Mouse (Mus musculus): ENCODE measurements around the gene Arid1a.

Arid1a gene

GRCm38 (mm10) chr4:133730122-133730521 is 26.4 kb downstream of the Arid1a start:
- no peak for DNase-seq (ENCODE audit: low spot score in 2 of 2)

- peak; percentile 72 to 94 for DNase-seq (ENCODE audit: low spot score in 2 of 2)
These were observed 27.0 kb downstream of the Arid1a start for GRCm38 (mm10) chr4:133729541-133730093.

DNA sequence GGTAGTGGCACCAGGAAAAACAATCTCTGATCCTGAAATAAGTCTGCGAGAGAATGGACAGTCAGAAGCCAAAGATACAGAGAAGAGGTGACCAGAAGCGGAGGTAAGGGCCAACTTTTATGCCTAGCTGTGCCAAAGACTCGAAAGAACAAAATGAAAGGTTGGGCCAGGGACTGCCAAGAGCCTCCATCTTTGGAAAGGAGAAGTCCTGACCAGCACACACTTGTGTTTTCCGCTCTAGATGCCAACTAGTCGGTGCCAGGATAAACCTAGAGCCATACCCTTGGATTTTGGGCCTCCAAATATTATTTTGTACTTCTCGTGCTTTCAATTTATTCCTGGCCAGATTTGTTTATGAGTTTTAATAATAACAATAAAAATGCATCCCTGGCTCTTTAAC is 27.6 kb downstream of the Arid1a start:
- no peak for DNase-seq (ENCODE audit: low spot score in 2 of 2)

GRCm38 (mm10) chr4:133728256-133728655 is 28.3 kb downstream of the Arid1a start:
- no peak for DNase-seq (ENCODE audit: low spot score in 2 of 2)

DNA sequence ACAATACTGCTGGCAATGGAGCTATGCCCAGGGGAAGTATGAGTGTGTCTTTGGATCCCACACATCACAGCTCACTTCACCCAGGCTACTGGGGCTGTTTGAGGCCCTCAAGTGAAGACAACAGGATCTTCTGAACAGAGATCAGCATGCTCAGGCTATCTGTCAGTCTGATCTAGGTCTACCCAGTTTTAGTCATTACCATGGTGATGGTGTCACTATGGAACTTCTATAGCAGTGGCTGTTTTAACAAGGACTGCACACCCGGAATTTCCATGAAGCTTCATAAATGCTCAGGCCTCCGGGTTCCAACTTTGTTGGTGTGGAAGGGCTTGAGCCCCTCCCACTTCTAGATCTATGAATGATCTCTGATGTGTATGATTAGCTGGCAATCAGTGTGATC is 30.9 kb downstream of the Arid1a start:
- no peak for DNase-seq (ENCODE audit: low spot score in 2 of 2)

- DNase-seq (ENCODE audit: low spot score in 2 of 2) = no peak
These were observed 36.8 kb downstream of the Arid1a start for GRCm38 (mm10) chr4:133719791-133720190.

- DNase-seq (ENCODE audit: low spot score in 2 of 2) = no peak
These were observed 43.8 kb downstream of the Arid1a start for GRCm38 (mm10) chr4:133712755-133713154.

DNA sequence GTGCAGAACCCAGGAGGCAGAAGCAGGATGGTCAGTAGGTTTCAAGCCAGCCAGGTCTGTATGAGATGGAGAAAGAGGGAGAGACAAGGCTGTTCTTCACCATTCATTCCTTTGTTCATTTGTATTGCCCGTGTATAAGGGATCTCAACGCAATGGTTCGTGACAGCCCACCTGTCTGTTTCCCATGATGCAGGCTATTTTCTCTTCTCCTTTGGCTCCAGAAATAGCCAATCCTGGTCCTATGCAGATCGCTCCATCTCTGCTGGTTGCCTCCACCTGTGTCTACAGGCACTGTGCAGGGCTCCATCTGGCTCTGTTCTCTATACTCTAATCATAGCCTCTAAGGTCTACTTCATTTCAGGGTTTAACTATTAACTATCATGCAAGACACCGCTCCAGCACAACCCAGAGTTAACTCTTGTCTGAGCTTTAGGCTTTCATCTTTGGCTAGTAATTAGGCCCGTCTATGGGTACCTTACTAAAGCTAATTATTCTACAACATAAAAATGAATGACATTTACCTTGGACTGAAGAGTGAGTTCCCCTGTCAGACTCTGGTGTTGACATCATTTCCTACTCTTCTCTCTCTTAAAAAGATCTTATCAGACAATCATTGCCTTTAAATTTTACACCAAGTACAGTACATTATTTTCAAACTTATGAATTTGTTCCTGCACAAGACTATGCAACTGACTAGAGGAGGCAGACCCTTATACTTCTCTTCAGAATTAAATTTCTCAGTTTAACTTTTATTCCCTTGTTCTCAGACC is 45.1 kb downstream of the Arid1a start:
- no peak for DNase-seq (ENCODE audit: low spot score in 2 of 2)

DNA sequence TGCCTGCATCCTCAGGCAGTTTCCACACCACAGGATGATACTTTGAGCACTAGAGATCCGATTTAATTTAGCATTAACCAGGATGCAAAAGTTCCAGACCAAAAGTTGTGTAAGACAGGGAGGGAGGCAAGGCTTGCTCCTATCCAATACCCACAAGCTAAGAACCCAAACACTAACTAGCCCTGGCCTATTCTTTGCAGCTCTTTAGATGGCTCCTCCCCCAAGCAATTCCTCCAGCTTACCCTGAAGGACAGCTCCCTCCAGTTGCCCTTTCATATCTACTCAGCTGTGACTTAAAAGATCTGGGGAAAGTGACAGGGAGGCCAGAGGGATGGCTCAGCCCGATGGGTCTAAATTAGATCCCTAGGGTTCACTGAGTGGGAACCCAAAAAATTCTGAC is 47.2 kb downstream of the Arid1a start:
- no peak for DNase-seq (ENCODE audit: low spot score in 2 of 2)

GRCm38 (mm10) chr4:133707464-133707863 is 49.1 kb downstream of the Arid1a start:
- DNase-seq (ENCODE audit: low spot score in 2 of 2) = no peak

GRCm38 (mm10) chr4:133706956-133707355 is 49.6 kb downstream of the Arid1a start:
- DNase-seq (ENCODE audit: low spot score in 2 of 2) = no peak

DNA sequence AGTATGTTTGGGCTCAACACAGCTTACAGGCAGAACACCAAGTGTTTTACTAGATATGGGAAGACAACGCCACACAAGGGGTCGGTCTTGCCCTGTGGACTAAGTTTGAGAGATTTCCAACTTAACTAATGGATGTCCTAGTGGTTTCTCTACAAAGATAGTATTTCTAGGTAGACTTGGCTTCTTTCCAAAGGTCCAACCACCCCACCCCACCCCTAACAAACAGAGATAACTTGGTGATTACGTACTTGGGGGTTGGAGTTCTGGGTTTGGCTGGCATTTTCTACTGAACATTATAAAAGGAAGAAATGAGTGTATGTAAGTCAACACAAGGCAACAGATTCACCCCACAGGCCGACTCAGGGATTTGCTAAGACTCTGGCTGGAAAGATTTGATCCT is 51.5 kb downstream of the Arid1a start:
- DNase-seq (ENCODE audit: low spot score in 2 of 2) = no peak

DNA sequence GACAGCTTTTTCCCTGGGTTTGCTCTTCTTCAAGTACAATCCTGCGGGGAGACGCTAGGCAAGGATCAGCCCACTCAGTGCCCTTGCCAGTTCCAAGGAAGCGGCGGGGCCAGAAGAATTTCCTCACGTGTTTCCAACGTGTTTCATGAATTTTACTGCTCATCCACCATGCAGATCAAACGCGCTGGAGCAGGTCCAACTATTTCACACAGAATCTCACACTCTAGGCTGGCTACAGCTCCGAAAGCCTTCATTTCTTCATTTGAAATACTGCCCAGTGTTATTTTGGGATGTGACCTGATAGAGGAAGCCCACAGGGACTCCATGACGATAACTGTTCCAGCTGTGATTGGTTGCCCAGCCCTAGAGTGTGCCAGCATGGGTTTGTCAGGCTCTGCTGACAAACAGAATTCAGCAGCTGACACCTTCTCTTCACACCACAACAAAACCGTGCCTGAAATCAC is 55.6 kb downstream of the Arid1a start:
- no peak for DNase-seq (ENCODE audit: low spot score in 2 of 2)

- DNase-seq (ENCODE audit: low spot score in 2 of 2) = no peak
These were observed 61.2 kb downstream of the Arid1a start for GRCm38 (mm10) chr4:133695363-133695762.

GRCm38 (mm10) chr4:133690252-133690651 is 66.3 kb downstream of the Arid1a start:
- no peak for DNase-seq (ENCODE audit: low spot score in 2 of 2)

GRCm38 (mm10) chr4:133688417-133689067 is 68.0 kb downstream of the Arid1a start:
- no peak for DNase-seq (ENCODE audit: low spot score in 2 of 2)

GRCm38 (mm10) chr4:133687126-133687525 is 69.4 kb downstream of the Arid1a start:
- DNase-seq (ENCODE audit: low spot score in 2 of 2) = no peak

GRCm38 (mm10) chr4:133686512-133686911 is 70.1 kb downstream of the Arid1a start:
- no peak for DNase-seq (ENCODE audit: low spot score in 2 of 2)

DNA sequence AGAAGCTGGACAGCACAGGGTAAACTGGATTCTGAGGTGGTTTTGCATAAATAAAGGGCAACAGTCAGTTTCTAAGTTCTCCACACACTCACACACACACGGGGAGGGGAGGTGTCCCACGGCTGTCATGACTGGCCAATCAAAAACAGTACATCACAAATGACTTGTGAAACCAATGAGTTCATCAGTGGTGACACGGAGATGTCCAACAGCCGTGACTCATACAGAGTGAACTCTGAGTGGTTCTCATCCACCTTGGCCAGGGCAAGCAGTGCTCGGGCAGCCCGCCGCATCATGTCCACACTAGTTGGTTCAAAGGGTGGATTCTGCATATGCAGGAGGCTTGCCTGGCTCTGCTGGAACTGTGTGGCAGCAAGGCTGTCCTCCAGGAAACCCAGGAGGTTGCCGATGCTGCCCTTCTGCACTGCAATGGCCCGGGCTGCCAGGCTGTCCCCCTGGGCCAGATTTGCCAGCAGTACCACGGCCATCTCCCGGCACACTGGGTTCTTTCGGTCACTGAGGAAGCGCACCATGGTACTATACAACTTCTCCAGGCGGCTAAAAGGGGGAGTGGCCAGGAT is 76.3 kb downstream of the Arid1a start:
- DNase-seq (ENCODE audit: low spot score in 2 of 2) = no peak

DNA sequence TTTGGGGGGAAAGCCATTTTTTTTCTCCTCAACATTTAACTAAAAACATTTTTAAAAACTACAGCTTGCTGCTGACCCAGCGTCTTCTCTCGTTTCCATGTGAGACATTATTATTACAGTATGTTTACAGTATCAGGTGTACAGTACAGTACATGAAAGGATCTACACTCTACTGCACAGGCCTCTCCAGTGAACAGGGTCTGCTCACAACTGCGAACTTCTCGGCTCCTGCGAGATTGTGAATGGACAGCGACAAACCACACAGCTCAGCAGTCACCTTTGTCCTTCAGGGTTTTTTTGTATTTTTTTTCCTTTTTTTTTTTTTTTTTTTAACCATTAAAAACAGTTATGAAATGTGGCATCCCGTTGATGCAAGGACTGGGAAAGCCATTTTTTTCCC is 76.9 kb downstream of the Arid1a start:
- no peak for DNase-seq (ENCODE audit: low spot score in 2 of 2)

DNA sequence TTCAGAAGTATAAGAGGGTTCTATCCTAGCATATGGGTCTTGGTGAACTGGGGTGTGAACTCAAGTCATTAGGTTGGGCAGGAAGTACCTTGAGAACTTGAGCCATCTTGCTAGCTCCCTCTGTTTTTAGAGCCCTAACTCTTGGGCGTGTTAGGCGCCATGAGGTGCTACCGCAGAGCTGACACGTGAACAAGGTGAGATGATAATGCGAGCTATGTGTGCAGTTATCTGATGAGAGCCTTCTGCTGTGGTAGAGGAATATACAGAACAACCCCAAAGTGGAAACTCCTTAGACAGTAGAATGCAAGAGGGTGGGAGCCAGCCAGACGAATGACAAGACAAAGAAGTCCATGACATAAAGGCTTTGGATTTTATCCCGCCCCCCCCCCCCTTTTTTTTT is 79.3 kb downstream of the Arid1a start:
- no peak for DNase-seq (ENCODE audit: low spot score in 2 of 2)

DNA sequence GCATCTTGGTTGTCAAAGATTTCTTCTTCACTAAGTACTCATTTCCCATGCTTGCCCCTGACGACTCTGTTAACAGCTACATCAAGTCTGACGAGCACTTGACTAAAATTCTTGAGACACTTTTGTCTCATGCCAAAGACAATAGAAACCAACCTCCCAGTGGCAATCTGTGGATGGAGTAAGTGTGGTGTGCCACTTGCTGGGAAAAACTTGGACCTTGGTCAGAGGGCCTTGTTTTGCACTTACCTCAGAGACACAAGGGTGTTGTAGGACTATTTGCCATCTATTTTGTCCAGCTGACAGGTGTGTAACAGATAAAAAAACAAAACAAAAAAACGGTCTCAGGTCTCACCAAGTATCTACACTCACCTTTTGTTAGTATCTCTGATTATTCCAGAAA is 80.4 kb downstream of the Arid1a start:
- DNase-seq (ENCODE audit: low spot score in 2 of 2) = no peak

DNA sequence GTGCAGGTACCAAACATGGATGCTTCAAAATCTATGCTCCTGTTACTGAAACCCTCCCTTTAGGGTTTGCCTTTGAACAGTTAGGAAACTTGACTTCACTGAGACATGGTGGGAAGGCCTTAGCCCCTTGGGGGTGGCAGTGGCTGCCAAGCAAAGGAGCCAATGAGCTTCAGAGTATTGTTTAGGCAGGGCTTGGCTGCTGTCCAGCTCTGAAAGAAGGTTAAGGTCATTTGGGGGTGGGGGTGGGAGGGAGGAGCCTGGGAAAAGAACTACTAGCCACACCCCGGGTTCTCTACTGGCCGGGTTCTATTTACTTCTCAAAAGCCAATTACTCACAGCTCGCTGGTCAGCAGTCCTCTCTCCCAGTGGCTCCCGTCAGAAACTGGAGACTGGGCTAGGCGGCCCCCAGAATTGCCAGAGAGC is 81.0 kb downstream of the Arid1a start:
- peak in 1 of 2 experiments; percentile 54 for DNase-seq (ENCODE audit: low spot score in 2 of 2)
